Mouse (Mus musculus) E14TG2a.4 (cell line): ENCODE results near the gene Gm20388.

Experiments used
- CTCF ChIP-seq: conservative IDR thresholded peaks from 2 replicates; pipeline ENCODE4 v1.5.1; 2014; ENCODE audit warnings: low read length
- NANOG ChIP-seq: IDR thresholded peaks from 2 replicates; pipeline ENCODE4 v1.6.1; 2014; ENCODE audit warnings: borderline replicate concordance, low read length, mixed read lengths
- POU5F1 ChIP-seq: IDR thresholded peaks from 2 replicates; pipeline ENCODE4 v1.6.1; 2014; ENCODE audit warnings: low read length, borderline replicate concordance

GRCm38 (mm10) chr8:122569996-122570395 lies 2659.4 kb downstream of the Gm20388 start:
- no peak for TF ChIP-seq CTCF
- no peak for TF ChIP-seq NANOG
- TF ChIP-seq POU5F1 = no peak
